Mouse (Mus musculus) CH12.LX (cell line): ENCODE measurements at regions not wholly inside any gene's neighbourhood (a gene's known extent, or its start where the extent isn't known, plus 50 kb on each side); places are given as distances from the start of the nearest gene placed in this dataset.

Experiments
- DNase-seq: peaks from one replicate; pipeline ENCODE4 v3.0.0-alpha.2; 2013; ENCODE audit errors: extremely low read depth
- H3K27ac ChIP-seq: 2 replicates; pipeline ENCODE4 v1.5.1; 2012; ENCODE audit warnings: low read depth, mild to moderate bottlenecking, control low read depth, moderate library complexity; ENCODE audit not compliant: insufficient read depth
- H3K27me3 ChIP-seq: replicated peaks from 2 replicates; pipeline ENCODE3; 2012; ENCODE audit warnings: inconsistent platforms
- H3K36me3 ChIP-seq, 2 experiments: replicated peaks in 1 of 2; 2 replicates each; pipeline versions ENCODE3 to v1.6.1; 2012; ENCODE audit warnings: inconsistent platforms in 1 of 2, low read length in 1 of 2, mild to moderate bottlenecking in 1 of 2, mixed read lengths in 1 of 2, moderate library complexity in 1 of 2; ENCODE audit not compliant: control insufficient read depth in 1 of 2, insufficient read depth in 1 of 2
- H3K4me1 ChIP-seq, 2 experiments: 2 replicates each; pipeline ENCODE4 v1.6.1; 2012; ENCODE audit warnings: inconsistent platforms in 1 of 2, moderate library complexity in 1 of 2; ENCODE audit not compliant: insufficient read depth in 2 of 2, control insufficient read depth in 1 of 2
- H3K4me2 ChIP-seq: 2 replicates; pipeline ENCODE4 v1.6.1; 2012; ENCODE audit warnings: low read depth, mild to moderate bottlenecking, control low read depth; ENCODE audit not compliant: poor library complexity, insufficient read depth, severe bottlenecking
- H3K4me3 ChIP-seq, 3 experiments: fragments of 150-350 bp in 1 of 3; sonication (generic) in 1 of 3; replicated peaks in 1 of 3; 2 replicates each; pipeline versions ENCODE3 to v1.5.1; 2011 to 2012; ENCODE audit warnings: low read depth in 2 of 3, low read length in 2 of 3, mild to moderate bottlenecking in 2 of 3, moderate library complexity in 2 of 3, control low read depth in 1 of 3, improper control_type of control experiment in 1 of 3, inconsistent platforms in 1 of 3, mixed read lengths in 1 of 3; ENCODE audit not compliant: poor library complexity in 1 of 3
- H3K79me2 ChIP-seq: replicated peaks from 2 replicates; pipeline ENCODE4 v1.6.1; 2012; ENCODE audit warnings: mild to moderate bottlenecking, moderate library complexity; ENCODE audit not compliant: control insufficient read depth, poor library complexity, insufficient read depth, severe bottlenecking; ENCODE audit errors: extremely low read depth
- H3K9ac ChIP-seq: 2 replicates; pipeline ENCODE4 v1.6.1; 2012; ENCODE audit warnings: low read depth, mild to moderate bottlenecking, control low read depth, moderate library complexity; ENCODE audit not compliant: insufficient read depth
- H3K9me3 ChIP-seq: replicated peaks from 2 replicates; pipeline ENCODE3; 2012; ENCODE audit warnings: low read length, inconsistent platforms, mixed read lengths
- CHD2 ChIP-seq: IDR thresholded peaks from 2 replicates; pipeline ENCODE4 v1.6.1; 2011; ENCODE audit warnings: low read length, improper control_type of control experiment
- CTCF ChIP-seq, 2 experiments: IDR thresholded peaks in 1 of 2; conservative IDR thresholded peaks in 1 of 2; 2 replicates each; pipeline ENCODE4 v1.5.1; 2011 to 2012; ENCODE audit warnings: low read depth in 2 of 2, low read length in 2 of 2, improper control_type of control experiment in 1 of 2, inconsistent platforms in 1 of 2, mild to moderate bottlenecking in 1 of 2, moderate library complexity in 1 of 2
- E2F4 ChIP-seq: IDR thresholded peaks from 2 replicates; pipeline ENCODE4 v1.6.1; 2011; ENCODE audit warnings: low read depth, low read length, improper control_type of control experiment; ENCODE audit not compliant: insufficient replicate concordance
- ETS1 ChIP-seq: conservative IDR thresholded peaks from 2 replicates; pipeline ENCODE4 v1.6.1; 2012; ENCODE audit warnings: low read depth, mild to moderate bottlenecking, inconsistent platforms, low read length, improper control_type of control experiment, moderate library complexity
- GABPA ChIP-seq: IDR thresholded peaks from 2 replicates; pipeline ENCODE4 v1.6.1; 2012; ENCODE audit warnings: low read depth, low read length, improper control_type of control experiment, inconsistent platforms; ENCODE audit not compliant: insufficient replicate concordance
- JUN ChIP-seq: IDR thresholded peaks from 2 replicates; pipeline ENCODE4 v1.6.1; 2011; ENCODE audit warnings: low read depth, mild to moderate bottlenecking, low read length, improper control_type of control experiment, moderate library complexity; ENCODE audit not compliant: insufficient read depth
- JUND ChIP-seq: conservative IDR thresholded peaks from 2 replicates; pipeline ENCODE4 v1.6.1; 2011; ENCODE audit warnings: low read depth, low read length, improper control_type of control experiment
- MAZ ChIP-seq: IDR thresholded peaks from 2 replicates; pipeline ENCODE4 v1.6.1; 2012; ENCODE audit warnings: low read depth, mild to moderate bottlenecking, inconsistent platforms, low read length, improper control_type of control experiment, moderate library complexity
- MXI1 ChIP-seq: IDR thresholded peaks from 2 replicates; pipeline ENCODE4 v1.6.1; 2011; ENCODE audit warnings: mild to moderate bottlenecking, low read depth, low read length, improper control_type of control experiment
- NELFE ChIP-seq: IDR thresholded peaks from 2 replicates; pipeline ENCODE4 v1.6.1; 2011; ENCODE audit warnings: low read depth, low read length, improper control_type of control experiment
- NRF1 ChIP-seq: IDR thresholded peaks from 2 replicates; pipeline ENCODE4 v1.6.1; 2014; ENCODE audit warnings: low read depth, mild to moderate bottlenecking, inconsistent platforms, low read length, improper control_type of control experiment, moderate library complexity
- PAX5 ChIP-seq: IDR thresholded peaks from 2 replicates; pipeline ENCODE4 v1.6.1; 2012; ENCODE audit warnings: low read length, inconsistent platforms, mixed read lengths
- POLR2A ChIP-seq: IDR thresholded peaks from 2 replicates; pipeline ENCODE4 v1.6.1; 2011; ENCODE audit warnings: low read depth, mild to moderate bottlenecking, improper control_type of control experiment, low read length
- POLR2AphosphoS2 ChIP-seq: IDR thresholded peaks from 2 replicates; pipeline ENCODE4 v1.6.1; 2011; ENCODE audit warnings: low read depth, low read length, improper control_type of control experiment
- RAD21 ChIP-seq: IDR thresholded peaks from 2 replicates; pipeline ENCODE4 v1.6.1; 2011; ENCODE audit warnings: low read depth, mild to moderate bottlenecking, low read length, improper control_type of control experiment, moderate library complexity
- RCOR1 ChIP-seq: conservative IDR thresholded peaks from 2 replicates; pipeline ENCODE4 v1.6.1; 2012; ENCODE audit warnings: low read depth, mild to moderate bottlenecking, inconsistent platforms, low read length, improper control_type of control experiment
- SMC3 ChIP-seq: IDR thresholded peaks from 2 replicates; pipeline ENCODE4 v1.6.1; 2011; ENCODE audit warnings: low read depth, low read length, improper control_type of control experiment
- TCF12 ChIP-seq: IDR thresholded peaks from 2 replicates; pipeline ENCODE4 v1.6.1; 2014; ENCODE audit warnings: low read depth, mild to moderate bottlenecking, inconsistent platforms, low read length, improper control_type of control experiment
- USF1 ChIP-seq: IDR thresholded peaks from 2 replicates; pipeline ENCODE4 v1.6.1; 2014; ENCODE audit warnings: low read depth, mild to moderate bottlenecking, inconsistent platforms, low read length, improper control_type of control experiment
- USF2 ChIP-seq: conservative IDR thresholded peaks from 2 replicates; pipeline ENCODE4 v1.6.1; 2011; ENCODE audit warnings: low read depth, low read length, improper control_type of control experiment
- ZC3H11A ChIP-seq: IDR thresholded peaks from 2 replicates; pipeline ENCODE4 v1.6.1; 2012; ENCODE audit warnings: low read depth, mild to moderate bottlenecking, inconsistent platforms, low read length, improper control_type of control experiment
- ZKSCAN1 ChIP-seq: IDR thresholded peaks from 2 replicates; pipeline ENCODE4 v1.6.1; 2012; ENCODE audit warnings: low read depth, inconsistent platforms, low read length, improper control_type of control experiment, borderline replicate concordance
- ZMIZ1 ChIP-seq: IDR thresholded peaks from 2 replicates; pipeline ENCODE4 v1.6.1; 2012; ENCODE audit warnings: low read depth, mild to moderate bottlenecking, inconsistent platforms, low read length, improper control_type of control experiment
- dilution Hi-C: fragments of 300-500 bp; cut with MboI; formaldehyde crosslinking; loops from 2 replicates; pipeline ENCODE4 v1.14.3; 2020; ENCODE audit warnings: low sequenced_read_pairs; ENCODE audit not compliant: extremely low pct_unique_long_range_greater_than_20kb, extremely low pct_ligation_motif_present
- in situ Hi-C: fragments of 300-500 bp; cut with MboI; formaldehyde crosslinking; loops from 3 replicates; pipeline ENCODE4 v1.14.3; 2019; ENCODE audit warnings: low sequenced_read_pairs, low pct_ligation_motif_present, low pct_unique_long_range_greater_than_20kb, mixed read lengths

DNA sequence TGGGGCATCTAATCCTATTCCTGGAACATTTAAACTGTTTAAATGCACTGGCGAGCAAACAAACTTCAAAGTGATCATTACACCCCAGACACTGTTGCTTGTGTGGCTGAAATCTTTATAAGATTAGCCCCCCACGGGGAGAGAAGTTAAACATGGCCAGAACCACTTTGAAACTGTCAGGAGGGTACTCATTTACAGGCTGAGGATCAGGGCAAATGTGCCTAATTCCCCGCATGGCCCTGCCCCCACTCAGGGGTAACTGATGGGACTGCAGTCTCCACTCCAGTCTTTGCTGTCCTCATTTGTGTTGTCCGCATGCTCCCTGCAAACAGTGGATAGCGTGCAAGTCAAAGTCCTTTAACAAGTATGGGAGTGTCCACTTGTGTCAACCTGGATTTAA is 258.9 kb upstream of the BC052040 start:
- Histone ChIP-seq H3K27me3 (no peaks in the 10 kb centered on the region), H3K36me3 (no peaks in the 10 kb centered on the region), H3K4me1 (no peaks in the 10 kb centered on the region), H3K9me3 (no peaks in the 10 kb centered on the region), H3K4me3 (no peak overlapping the region), H3K4me2 (no peak overlapping the region), H3K79me2 (no peaks in the 10 kb centered on the region), H3K27ac (no peak overlapping the region), H3K9ac (no peak overlapping the region)
- no peak for TF ChIP-seq E2F4
- no peak for TF ChIP-seq SMC3
- no peak for TF ChIP-seq USF1
- TF ChIP-seq CHD2 = no peak
- TF ChIP-seq POLR2AphosphoS2 = no peak
- no peak for TF ChIP-seq GABPA
- TF ChIP-seq USF2 = no peak
- dilution Hi-C loops = no loop called here
- DNase-seq = no peak
- in situ Hi-C loops = no loop called here

DNA sequence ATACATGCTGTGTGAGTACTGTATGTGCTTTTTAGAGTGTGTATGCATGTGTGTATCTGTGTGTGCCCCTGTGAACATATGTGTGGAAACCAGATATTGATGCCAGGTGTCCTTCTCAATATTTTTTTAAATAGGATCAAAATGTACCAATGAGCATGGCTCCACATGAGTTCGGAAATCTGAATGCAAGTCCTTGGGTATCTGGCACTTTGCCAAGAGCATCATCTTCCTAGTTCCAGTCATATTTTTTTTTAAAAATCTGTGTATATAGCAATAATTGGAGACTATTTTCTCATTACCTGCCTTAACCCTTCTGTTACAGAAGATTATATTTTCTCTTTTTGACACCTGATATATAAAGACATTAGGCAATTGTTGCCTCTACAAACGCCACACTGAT is 255.0 kb upstream of the BC052040 start:
- no peaks in the 10 kb centered on the region for H3K4me1 ChIP-seq
- dilution Hi-C loops = no loop called here
- in situ Hi-C loops = no loop called here
- no peak for TF ChIP-seq JUN
- no peak for TF ChIP-seq TCF12
- TF ChIP-seq RAD21 = no peak
- no peak for TF ChIP-seq SMC3
- TF ChIP-seq NELFE = no peak
- no peak for TF ChIP-seq ZKSCAN1
- no peak for TF ChIP-seq JUND
- no peak for TF ChIP-seq POLR2A
- no peak for TF ChIP-seq USF2
- TF ChIP-seq ZMIZ1 = no peak
- no peak for TF ChIP-seq PAX5
- no peak for TF ChIP-seq GABPA
- no peak for TF ChIP-seq MXI1
- no peak for TF ChIP-seq ETS1
- TF ChIP-seq CTCF (conservative IDR thresholded peaks at IDR 0.05 in 1 of 2, IDR thresholded peaks at IDR 0.05 in 1 of 2; ENCODE audit: low read depth in 2 of 2, low read length in 2 of 2) = no peak
- no peak for TF ChIP-seq RCOR1
- no peak for TF ChIP-seq MAZ
- TF ChIP-seq USF1 = no peak
- TF ChIP-seq NRF1 = no peak
- no peak for TF ChIP-seq ZC3H11A
- TF ChIP-seq, all 38 proteins: peak for 0
- Histone ChIP-seq H3K9me3 (no peaks in the 10 kb centered on the region), H3K36me3 (no peaks in the 10 kb centered on the region), H3K9ac (no peak overlapping the region), H3K27ac (no peak overlapping the region), H3K4me3 (no peak overlapping the region), H3K27me3 (no peaks in the 10 kb centered on the region), H3K79me2 (no peaks in the 10 kb centered on the region), H3K4me2 (no peak overlapping the region)
- no peak for DNase-seq
